Mouse (Mus musculus) CH12.LX (cell line): ENCODE measurements around the gene Amigo3. TPM values are rescaled to one million over a fixed set of nuclear protein-coding genes. Genes with fewer than 3 reads are reported as not detected.
A peak's percentile ranks its signal among the peaks of the same experiment; 100 is the strongest.

Source experiments
- DNase-seq: peaks from one replicate; pipeline ENCODE4 v3.0.0-alpha.2; 2013; ENCODE audit errors: extremely low read depth
- H3K27ac ChIP-seq: 2 replicates; pipeline ENCODE4 v1.5.1; 2012; ENCODE audit warnings: low read depth, mild to moderate bottlenecking, control low read depth, moderate library complexity; ENCODE audit not compliant: insufficient read depth
- H3K27me3 ChIP-seq: replicated peaks from 2 replicates; pipeline ENCODE3; 2012; ENCODE audit warnings: inconsistent platforms
- H3K36me3 ChIP-seq, 2 experiments: replicated peaks in 1 of 2; 2 replicates each; pipeline versions ENCODE3 to v1.6.1; 2012; ENCODE audit warnings: inconsistent platforms in 1 of 2, low read length in 1 of 2, mild to moderate bottlenecking in 1 of 2, mixed read lengths in 1 of 2, moderate library complexity in 1 of 2; ENCODE audit not compliant: control insufficient read depth in 1 of 2, insufficient read depth in 1 of 2
- H3K4me1 ChIP-seq, 2 experiments: 2 replicates each; pipeline ENCODE4 v1.6.1; 2012; ENCODE audit warnings: inconsistent platforms in 1 of 2, moderate library complexity in 1 of 2; ENCODE audit not compliant: insufficient read depth in 2 of 2, control insufficient read depth in 1 of 2
- H3K4me2 ChIP-seq: 2 replicates; pipeline ENCODE4 v1.6.1; 2012; ENCODE audit warnings: low read depth, mild to moderate bottlenecking, control low read depth; ENCODE audit not compliant: poor library complexity, insufficient read depth, severe bottlenecking
- H3K4me3 ChIP-seq, 3 experiments: fragments of 150-350 bp in 1 of 3; sonication (generic) in 1 of 3; replicated peaks in 1 of 3; 2 replicates each; pipeline versions ENCODE3 to v1.5.1; 2011 to 2012; ENCODE audit warnings: low read depth in 2 of 3, low read length in 2 of 3, mild to moderate bottlenecking in 2 of 3, moderate library complexity in 2 of 3, control low read depth in 1 of 3, improper control_type of control experiment in 1 of 3, inconsistent platforms in 1 of 3, mixed read lengths in 1 of 3; ENCODE audit not compliant: poor library complexity in 1 of 3
- H3K79me2 ChIP-seq: replicated peaks from 2 replicates; pipeline ENCODE4 v1.6.1; 2012; ENCODE audit warnings: mild to moderate bottlenecking, moderate library complexity; ENCODE audit not compliant: control insufficient read depth, poor library complexity, insufficient read depth, severe bottlenecking; ENCODE audit errors: extremely low read depth
- H3K9ac ChIP-seq: 2 replicates; pipeline ENCODE4 v1.6.1; 2012; ENCODE audit warnings: low read depth, mild to moderate bottlenecking, control low read depth, moderate library complexity; ENCODE audit not compliant: insufficient read depth
- H3K9me3 ChIP-seq: replicated peaks from 2 replicates; pipeline ENCODE3; 2012; ENCODE audit warnings: low read length, inconsistent platforms, mixed read lengths
- CHD1 ChIP-seq: IDR thresholded peaks from 2 replicates; pipeline ENCODE4 v1.6.1; 2012; ENCODE audit warnings: low read depth, low read length, improper control_type of control experiment, inconsistent platforms
- ELF1 ChIP-seq: IDR thresholded peaks from 2 replicates; pipeline ENCODE4 v1.6.1; 2014; ENCODE audit warnings: low read depth, mild to moderate bottlenecking, inconsistent platforms, low read length, improper control_type of control experiment
- EP300 ChIP-seq: IDR thresholded peaks from 2 replicates; pipeline ENCODE4 v1.6.1; 2011; ENCODE audit warnings: low read length, improper control_type of control experiment
- KAT2A ChIP-seq: IDR thresholded peaks from 2 replicates; pipeline ENCODE4 v1.6.1; 2012; ENCODE audit warnings: low read length, improper control_type of control experiment, inconsistent platforms; ENCODE audit not compliant: insufficient replicate concordance
- MAFK ChIP-seq: IDR thresholded peaks from 2 replicates; pipeline ENCODE4 v1.6.1; 2011; ENCODE audit warnings: low read length, improper control_type of control experiment; ENCODE audit not compliant: insufficient replicate concordance
- MAX ChIP-seq: IDR thresholded peaks from 2 replicates; pipeline ENCODE4 v1.6.1; 2011; ENCODE audit warnings: low read length, improper control_type of control experiment
- MXI1 ChIP-seq: IDR thresholded peaks from 2 replicates; pipeline ENCODE4 v1.6.1; 2011; ENCODE audit warnings: mild to moderate bottlenecking, low read depth, low read length, improper control_type of control experiment
- NRF1 ChIP-seq: IDR thresholded peaks from 2 replicates; pipeline ENCODE4 v1.6.1; 2014; ENCODE audit warnings: low read depth, mild to moderate bottlenecking, inconsistent platforms, low read length, improper control_type of control experiment, moderate library complexity
- PAX5 ChIP-seq: IDR thresholded peaks from 2 replicates; pipeline ENCODE4 v1.6.1; 2012; ENCODE audit warnings: low read length, inconsistent platforms, mixed read lengths
- POLR2AphosphoS2 ChIP-seq: IDR thresholded peaks from 2 replicates; pipeline ENCODE4 v1.6.1; 2011; ENCODE audit warnings: low read depth, low read length, improper control_type of control experiment
- RAD21 ChIP-seq: IDR thresholded peaks from 2 replicates; pipeline ENCODE4 v1.6.1; 2011; ENCODE audit warnings: low read depth, mild to moderate bottlenecking, low read length, improper control_type of control experiment, moderate library complexity
- RCOR1 ChIP-seq: conservative IDR thresholded peaks from 2 replicates; pipeline ENCODE4 v1.6.1; 2012; ENCODE audit warnings: low read depth, mild to moderate bottlenecking, inconsistent platforms, low read length, improper control_type of control experiment
- TBP ChIP-seq: conservative IDR thresholded peaks from 2 replicates; pipeline ENCODE4 v1.6.1; 2011; ENCODE audit warnings: low read depth, low read length, improper control_type of control experiment
- UBTF ChIP-seq: IDR thresholded peaks from 2 replicates; pipeline ENCODE4 v1.6.1; 2012; ENCODE audit warnings: low read depth, mild to moderate bottlenecking, inconsistent platforms, low read length, improper control_type of control experiment, moderate library complexity
- USF2 ChIP-seq: conservative IDR thresholded peaks from 2 replicates; pipeline ENCODE4 v1.6.1; 2011; ENCODE audit warnings: low read depth, low read length, improper control_type of control experiment
- ZC3H11A ChIP-seq: IDR thresholded peaks from 2 replicates; pipeline ENCODE4 v1.6.1; 2012; ENCODE audit warnings: low read depth, mild to moderate bottlenecking, inconsistent platforms, low read length, improper control_type of control experiment
- ZKSCAN1 ChIP-seq: IDR thresholded peaks from 2 replicates; pipeline ENCODE4 v1.6.1; 2012; ENCODE audit warnings: low read depth, inconsistent platforms, low read length, improper control_type of control experiment, borderline replicate concordance
- ZMIZ1 ChIP-seq: IDR thresholded peaks from 2 replicates; pipeline ENCODE4 v1.6.1; 2012; ENCODE audit warnings: low read depth, mild to moderate bottlenecking, inconsistent platforms, low read length, improper control_type of control experiment
- dilution Hi-C: fragments of 300-500 bp; cut with MboI; formaldehyde crosslinking; loops from 2 replicates; pipeline ENCODE4 v1.14.3; 2020; ENCODE audit warnings: low sequenced_read_pairs; ENCODE audit not compliant: extremely low pct_unique_long_range_greater_than_20kb, extremely low pct_ligation_motif_present
- in situ Hi-C: fragments of 300-500 bp; cut with MboI; formaldehyde crosslinking; loops from 3 replicates; pipeline ENCODE4 v1.14.3; 2019; ENCODE audit warnings: low sequenced_read_pairs, low pct_ligation_motif_present, low pct_unique_long_range_greater_than_20kb, mixed read lengths
- polyA plus RNA-seq: library from polyadenylated mRNA; unstranded; fragments of >175 nt; gene quantifications from 2 replicates; pipeline ENCODE4 v1.2.1, GENCODE M21; 2012; ENCODE audit warnings: low read depth; ENCODE audit not compliant: insufficient read length
- total RNA-seq, 2 experiments: library from RNA; depleted of rRNA; stranded (reverse); fragments of 300-350 nt in 1 of 2; fragments of >200 nt in 1 of 2; gene quantifications; 2 replicates each; pipeline ENCODE4 v1.2.3; 2012 to 2014

Gene Amigo3
- total and polyA plus RNA-seq, 3 experiments, result 2.0 to 4.4 (median 2.2) TPM

- Histone ChIP-seq H3K27me3 (no peaks in the 10 kb centered on the region), H3K4me3 (no peak overlapping the region), H3K79me2 (no peaks in the 10 kb centered on the region), H3K36me3 (peaks cover 66 to 78% of the 10 kb centered on the region in 2 experiments), H3K4me2 (no peak overlapping the region), H3K4me1 (peaks cover 2 to 31% of the 10 kb centered on the region in 2 experiments; a peak in 2 of 4 replicates), H3K27ac (no peak overlapping the region), H3K9me3 (no peaks in the 10 kb centered on the region), H3K9ac (no peak overlapping the region)
- dilution Hi-C loops, result no loop called here
- in situ Hi-C loops, result no loop called here
- DNase-seq, result no peak
- no peak for TF ChIP-seq USF2
- no peak for TF ChIP-seq RAD21
- TF ChIP-seq NRF1, result no peak
- TF ChIP-seq ZKSCAN1, result no peak
- TF ChIP-seq TBP, result no peak
- peak; percentile 21 for TF ChIP-seq ZMIZ1
- TF ChIP-seq UBTF, result no peak
- TF ChIP-seq MAFK, result no peak
These were observed 548 bp upstream of the Amigo3 start for GRCm38 (mm10) chr9:108052411-108052810.

DNA sequence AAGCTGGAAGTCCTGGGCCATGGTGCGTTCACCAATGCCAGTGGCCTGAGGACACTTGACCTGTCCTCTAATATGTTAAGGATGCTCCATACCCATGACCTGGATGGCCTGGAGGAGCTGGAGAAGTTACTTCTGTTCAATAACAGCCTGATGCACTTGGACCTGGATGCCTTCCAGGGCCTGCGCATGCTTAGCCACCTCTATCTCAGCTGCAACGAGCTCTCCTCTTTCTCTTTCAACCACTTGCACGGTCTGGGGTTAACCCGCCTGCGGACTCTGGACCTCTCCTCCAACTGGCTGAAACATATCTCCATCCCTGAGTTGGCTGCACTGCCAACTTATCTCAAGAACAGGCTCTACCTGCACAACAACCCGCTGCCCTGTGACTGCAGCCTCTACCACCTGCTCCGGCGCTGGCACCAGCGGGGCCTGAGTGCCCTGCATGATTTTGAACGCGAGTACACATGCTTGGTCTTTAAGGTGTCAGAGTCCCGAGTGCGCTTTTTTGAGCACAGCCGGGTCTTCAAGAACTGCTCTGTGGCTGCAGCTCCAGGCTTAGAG is 786 bp downstream of the Amigo3 start:
- Histone ChIP-seq H3K9ac (no peak overlapping the region), H3K27ac (no peak overlapping the region)

More for the DNA sequence above, 786 bp downstream of the Amigo3 start:
- TF ChIP-seq MXI1, result no peak
- no peak for TF ChIP-seq POLR2AphosphoS2
- TF ChIP-seq UBTF, result no peak
- TF ChIP-seq KAT2A, result no peak
- TF ChIP-seq EP300, result no peak
- TF ChIP-seq MAX, result no peak
- no peak for TF ChIP-seq CHD1
- TF ChIP-seq ZC3H11A, result no peak
- TF ChIP-seq TBP, result no peak
- TF ChIP-seq PAX5, result no peak
- no peak for TF ChIP-seq USF2
- TF ChIP-seq ZKSCAN1, result no peak
- no peak for TF ChIP-seq ELF1
- TF ChIP-seq RAD21, result no peak
- TF ChIP-seq RCOR1, result no peak
- no peak for TF ChIP-seq MAFK
- Histone ChIP-seq H3K79me2 (no peaks in the 10 kb centered on the region), H3K36me3 (peaks cover 79 to 86% of the 10 kb centered on the region in 2 experiments), H3K27me3 (no peaks in the 10 kb centered on the region), H3K9me3 (no peaks in the 10 kb centered on the region), H3K4me3 (no peak overlapping the region), H3K4me1 (peaks cover 2 to 24% of the 10 kb centered on the region in 2 experiments; a peak in 2 of 4 replicates), H3K4me2 (no peak overlapping the region)
- DNase-seq, result no peak
- dilution Hi-C loops, result no loop called here
- in situ Hi-C loops, result no loop called here
